Mouse (Mus musculus): ENCODE results near the gene Rora.
A peak's percentile ranks its signal among the peaks of the same experiment; 100 is the strongest.

Rora gene

GRCm38 (mm10) chr9:68689351-68689750 lies 35.8 kb downstream of the Rora start:
- peak; percentile 7 for DNase-seq (ENCODE audit: low spot score)

- no peak for DNase-seq (ENCODE audit: low spot score)
Measured at GRCm38 (mm10) chr9:68694889-68695495, 41.4 kb downstream of the Rora start.

DNA sequence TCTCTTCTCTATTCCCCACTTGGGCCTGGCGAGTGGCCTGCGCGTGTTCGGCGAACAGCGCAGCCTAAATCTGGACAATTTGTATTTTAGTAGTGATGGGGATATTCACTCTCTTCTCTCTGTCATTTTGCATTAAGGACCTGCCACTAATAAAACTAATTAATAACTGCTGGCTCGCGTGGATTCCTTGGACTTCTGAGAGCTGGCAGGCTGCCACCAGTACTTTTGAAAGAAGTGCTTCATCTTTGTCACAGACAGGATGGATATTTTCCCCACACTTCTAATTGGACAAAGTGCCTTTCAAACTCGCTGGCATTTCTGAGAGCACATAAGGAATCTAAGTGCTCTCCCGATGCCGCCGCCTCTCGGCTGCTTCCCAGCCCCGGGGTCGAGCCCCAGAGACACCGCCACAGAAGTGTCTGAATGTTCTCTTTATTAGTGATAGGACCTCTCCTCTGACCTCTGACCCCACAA lies 41.9 kb downstream of the Rora start:
- no peak for DNase-seq (ENCODE audit: low spot score)

GRCm38 (mm10) chr9:68696425-68696956 lies 42.9 kb downstream of the Rora start:
- no peak for DNase-seq (ENCODE audit: low spot score)

- no peak for DNase-seq (ENCODE audit: low spot score)
Measured at GRCm38 (mm10) chr9:68699341-68699740, 45.8 kb downstream of the Rora start.

GRCm38 (mm10) chr9:68699856-68700255 lies 46.3 kb downstream of the Rora start:
- no peak for DNase-seq (ENCODE audit: low spot score)

DNA sequence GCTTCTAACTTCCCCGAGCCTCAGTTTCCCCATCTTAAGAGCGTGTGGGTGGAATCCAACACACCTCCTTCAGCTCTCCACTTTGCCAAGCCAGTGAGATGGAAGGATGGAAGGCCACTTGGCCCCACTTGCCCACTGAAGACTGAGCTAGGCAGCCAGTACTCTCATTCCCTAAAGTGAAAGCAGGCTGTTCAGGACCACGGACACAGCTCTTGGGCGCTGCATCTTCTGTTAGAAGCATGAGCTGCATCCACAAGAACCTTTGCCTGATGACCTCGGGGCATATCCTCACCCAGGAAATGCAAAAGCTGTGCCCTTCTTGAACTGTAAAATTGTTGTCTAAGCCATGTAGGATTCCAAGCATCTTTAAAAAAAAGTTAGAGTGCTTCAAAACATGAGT lies 54.0 kb downstream of the Rora start:
- no peak for DNase-seq (ENCODE audit: low spot score)

DNA sequence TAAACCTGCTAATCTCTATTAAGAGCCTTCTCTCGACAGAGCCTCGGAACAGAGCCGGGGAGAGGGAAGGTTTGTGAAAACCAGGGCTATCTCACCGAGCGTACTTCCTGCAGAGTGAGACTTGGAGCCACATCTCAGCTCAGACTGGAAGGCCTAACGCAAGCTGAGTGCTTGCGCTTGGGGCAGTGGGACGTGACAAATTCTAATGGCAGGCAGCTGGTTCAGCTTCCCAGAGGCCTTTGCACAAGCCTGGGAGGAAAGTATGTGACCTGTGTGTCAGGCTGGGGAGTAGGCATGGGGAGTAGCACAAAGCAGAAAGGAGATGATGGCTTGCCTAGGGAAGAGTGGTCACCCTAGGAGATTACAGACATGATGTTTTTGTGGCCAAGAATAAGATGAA lies 55.6 kb downstream of the Rora start:
- no peak for DNase-seq (ENCODE audit: low spot score)

- no peak for DNase-seq (ENCODE audit: low spot score)
Measured at GRCm38 (mm10) chr9:68710893-68711654, 57.5 kb downstream of the Rora start.

DNA sequence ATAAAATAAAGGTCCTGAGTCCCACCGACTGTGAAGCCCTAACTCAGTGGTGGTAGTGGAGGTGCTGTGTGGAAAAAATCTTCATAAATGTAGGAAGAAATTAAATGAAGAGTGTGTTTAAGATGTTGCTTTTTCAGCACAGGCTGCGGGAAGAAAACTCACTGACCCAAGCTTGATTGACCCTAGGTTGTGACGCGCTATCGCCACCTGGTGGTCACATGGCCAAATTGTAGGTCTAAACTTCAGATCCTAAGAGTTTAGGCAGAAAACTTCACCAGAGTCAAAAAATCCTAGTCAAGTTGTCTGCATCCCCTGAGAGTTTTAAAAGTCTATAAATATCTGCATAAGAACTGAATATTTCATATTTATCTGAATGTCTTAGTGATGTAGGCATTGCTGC lies 63.4 kb downstream of the Rora start:
- peak; percentile 6 for DNase-seq (ENCODE audit: low spot score)

DNA sequence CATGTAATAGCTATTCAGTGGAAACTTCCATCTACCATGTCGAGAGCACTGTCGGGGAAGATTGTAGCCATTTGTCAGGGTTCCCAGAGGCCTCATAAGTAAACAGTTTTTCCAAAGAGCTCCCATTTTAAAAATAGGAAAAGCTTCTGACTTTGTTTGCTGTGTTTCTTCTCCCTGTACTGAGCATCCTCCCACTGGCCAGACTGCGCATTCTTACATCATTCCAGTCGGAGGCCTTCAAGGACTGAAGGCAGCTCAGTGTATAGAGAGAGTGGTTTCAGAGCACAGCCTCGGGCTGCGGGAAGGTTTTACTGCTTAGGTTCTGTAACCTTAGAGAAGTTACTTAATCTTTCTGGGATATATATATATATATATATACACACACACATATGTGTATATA lies 64.8 kb downstream of the Rora start:
- no peak for DNase-seq (ENCODE audit: low spot score)

DNA sequence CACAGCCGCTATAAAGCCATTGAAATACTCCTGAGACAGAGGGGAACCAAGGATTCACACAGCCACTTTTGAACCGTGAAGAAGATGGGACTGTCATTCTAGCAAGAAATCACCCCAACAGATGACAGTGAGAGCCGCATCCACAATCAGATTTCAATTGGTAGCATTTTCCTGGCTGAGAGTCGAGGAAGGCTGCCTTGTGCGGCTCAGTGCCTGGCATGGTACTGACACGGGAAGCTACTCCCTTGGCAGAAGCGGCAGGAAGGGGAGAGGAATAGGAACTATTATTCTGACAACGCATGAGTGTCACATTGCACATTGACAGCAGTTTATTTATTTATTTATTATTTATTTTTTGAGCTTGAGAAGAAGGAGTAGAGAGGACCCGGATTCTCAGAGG lies 65.7 kb downstream of the Rora start:
- DNase-seq (ENCODE audit: low spot score): no peak

DNA sequence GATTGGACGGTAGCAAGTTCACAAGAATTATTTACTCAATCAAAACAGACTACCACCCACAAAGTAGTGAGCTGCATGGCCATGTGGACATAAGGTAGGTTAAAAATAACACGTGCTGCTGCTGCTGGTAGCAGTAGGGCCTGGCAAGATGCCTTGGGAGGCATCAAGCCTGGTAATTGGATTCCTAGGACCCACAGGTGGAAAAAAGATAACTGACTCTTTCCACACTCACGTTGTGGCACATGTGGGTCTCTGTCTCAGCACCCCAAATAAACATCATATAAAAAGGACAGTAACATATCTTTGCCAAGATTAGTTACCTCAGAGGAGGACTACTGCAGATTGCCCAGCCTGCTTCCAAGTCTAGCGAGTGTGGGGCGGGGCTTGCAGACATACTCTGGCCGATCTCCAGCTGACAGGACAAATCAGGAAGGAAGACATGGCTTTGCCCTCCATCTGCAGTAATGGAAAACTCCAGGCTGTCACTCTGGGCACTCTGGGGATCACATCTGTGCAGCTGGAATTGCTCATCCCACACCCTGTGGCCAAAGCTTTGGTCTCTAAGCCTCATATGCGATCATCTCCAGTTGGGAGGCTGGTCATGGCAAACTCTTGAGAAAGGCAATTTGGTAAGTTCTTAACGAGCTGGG lies 71.2 kb downstream of the Rora start:
- no peak for DNase-seq (ENCODE audit: low spot score)

DNA sequence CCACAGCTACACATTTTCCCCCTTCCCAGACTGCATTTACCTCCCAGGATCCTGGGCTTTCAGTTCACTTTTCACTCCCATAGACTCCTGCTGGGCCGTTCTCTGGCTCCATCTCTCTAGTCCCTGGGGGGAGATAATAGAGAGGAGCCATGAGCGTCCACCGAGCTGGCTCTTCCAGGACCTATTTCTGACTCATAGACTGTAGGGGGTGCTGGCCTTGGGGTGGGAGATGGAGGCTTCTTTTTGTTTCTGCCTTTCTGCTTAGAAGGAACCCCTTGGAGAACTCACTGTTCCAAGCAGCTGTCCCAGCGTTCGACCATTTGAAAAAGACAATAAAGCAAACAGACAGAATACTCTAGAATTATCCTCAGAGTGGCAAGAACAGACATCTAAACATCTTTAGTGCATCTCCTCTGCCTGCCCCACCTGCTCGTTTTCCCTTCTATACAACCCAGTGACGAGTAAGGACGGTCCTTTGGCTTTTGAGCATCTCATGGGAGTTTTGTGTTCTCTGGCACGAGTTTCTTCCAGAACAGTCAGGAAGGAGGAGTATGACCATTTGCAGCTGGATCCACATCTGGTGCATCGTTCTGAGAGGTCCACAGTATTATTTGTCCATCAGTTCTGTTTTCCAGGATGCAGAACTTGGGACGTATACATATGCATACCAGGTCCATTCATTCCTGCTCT lies 73.7 kb downstream of the Rora start:
- DNase-seq (ENCODE audit: low spot score): no peak

GRCm38 (mm10) chr9:68731438-68731837 lies 77.9 kb downstream of the Rora start:
- no peak for DNase-seq (ENCODE audit: low spot score)

DNA sequence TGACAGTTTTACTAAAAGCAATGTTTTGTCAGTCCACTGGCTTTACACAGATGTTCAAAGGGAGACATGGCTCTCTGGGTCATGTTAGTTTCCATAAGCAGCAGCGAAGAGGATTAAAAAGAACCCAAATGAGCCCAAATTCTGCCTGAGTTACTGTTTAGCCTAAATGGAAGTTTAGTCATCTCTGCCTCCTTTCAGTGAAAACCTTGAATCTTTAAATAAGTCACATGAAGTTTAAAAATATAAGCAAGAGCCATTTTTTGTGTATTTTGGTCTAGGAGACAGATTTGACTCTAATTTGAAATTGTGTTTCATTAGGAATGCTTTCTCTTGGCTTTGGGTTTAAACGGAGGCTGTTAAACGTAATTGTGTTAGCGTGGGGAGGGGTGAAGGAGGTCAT lies 79.3 kb downstream of the Rora start:
- no peak for DNase-seq (ENCODE audit: low spot score)

GRCm38 (mm10) chr9:68735886-68736285 lies 82.3 kb downstream of the Rora start:
- no peak for DNase-seq (ENCODE audit: low spot score)

GRCm38 (mm10) chr9:68737197-68737736 lies 83.7 kb downstream of the Rora start:
- DNase-seq (ENCODE audit: low spot score): no peak

GRCm38 (mm10) chr9:68745931-68746646 lies 92.5 kb downstream of the Rora start:
- no peak for DNase-seq (ENCODE audit: low spot score)

DNA sequence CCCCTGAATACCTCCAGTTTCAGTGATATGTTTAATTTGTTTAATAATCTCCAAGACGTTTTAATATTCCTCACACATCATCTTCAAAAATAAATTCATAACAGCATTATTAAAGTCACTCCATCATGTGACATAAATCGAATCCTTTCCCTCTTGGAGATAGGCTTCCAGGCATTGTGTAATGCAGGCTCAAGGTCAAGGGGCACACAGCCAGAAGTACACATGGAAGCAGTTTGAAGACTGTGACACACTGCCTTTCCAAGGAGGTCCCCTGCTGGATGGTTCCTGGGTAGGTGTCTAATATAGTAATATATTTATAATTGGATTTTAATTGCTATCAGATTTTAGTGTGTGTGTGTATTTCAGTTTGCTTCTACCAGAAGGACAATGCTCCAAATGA lies 103.4 kb downstream of the Rora start:
- DNase-seq (ENCODE audit: low spot score): no peak

DNA sequence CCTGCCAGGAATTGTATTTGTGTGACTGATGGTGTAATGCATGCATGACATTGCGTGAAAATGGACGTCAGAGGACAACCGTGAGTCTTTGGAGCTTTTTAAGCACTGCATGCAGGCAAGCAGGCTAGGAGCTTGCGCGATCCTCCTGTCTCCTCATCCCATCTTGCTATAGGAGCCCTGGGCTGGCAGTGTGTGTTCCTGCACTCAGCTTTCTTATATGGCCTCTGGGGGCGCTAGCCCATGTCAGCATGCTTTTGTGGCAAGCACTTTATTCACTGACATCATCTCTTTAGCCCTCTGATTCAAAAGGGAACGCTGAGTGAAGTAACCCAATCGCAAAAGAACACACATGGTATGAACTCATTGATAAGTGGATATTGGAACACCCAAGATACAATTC lies 105.7 kb downstream of the Rora start:
- no peak for DNase-seq (ENCODE audit: low spot score)

Measured in MN1 (cell line).